Mouse (Mus musculus) stomach, postnatal 0 days (tissue): ENCODE measurements around the gene Uchl4.

Experiments
- CTCF ChIP-seq: IDR thresholded peaks from 2 replicates; pipeline ENCODE4 v1.5.1; 2016; ENCODE audit warnings: antibody characterized with exemption, low read depth, mild to moderate bottlenecking, moderate library complexity
- EP300 ChIP-seq: optimal IDR thresholded peaks from 2 replicates; pipeline ENCODE3; 2016; ENCODE audit warnings: antibody characterized with exemption

DNA sequence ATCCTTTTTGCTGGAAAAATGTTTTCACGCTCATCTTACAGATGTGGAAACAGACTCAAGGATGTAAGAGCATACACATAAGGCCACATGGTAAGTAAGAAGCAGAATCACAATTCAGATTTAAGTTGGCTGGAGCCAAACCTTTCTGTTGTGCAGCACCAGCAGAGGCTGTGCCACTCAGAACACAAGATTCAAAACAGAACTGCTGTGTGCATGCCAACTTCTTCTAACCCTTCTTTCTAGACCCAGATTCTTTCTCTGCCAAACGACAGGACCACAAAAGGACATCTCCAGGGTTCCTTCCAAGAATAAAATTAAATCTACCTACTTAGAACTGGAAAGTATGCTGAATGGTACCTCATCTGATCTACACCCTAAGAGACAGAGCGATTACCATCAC is 3.3 kb upstream of the Uchl4 start:
- no peak for TF ChIP-seq CTCF
- no peak for TF ChIP-seq EP300
